Mouse (Mus musculus) retina, postnatal 1 day (tissue): Measurements from ENCODE around the gene Slc35b4.
A peak's percentile ranks its signal among the peaks of the same experiment; 100 is the strongest.

Source experiments
- DNase-seq: peaks from one replicate; pipeline ENCODE4 v3.0.0-alpha.2; 2012

Slc35b4 gene

GRCm38 (mm10) chr6:34116838-34117478 is 60.0 kb downstream of the Slc35b4 start:
- no peak for DNase-seq

- DNase-seq, result no peak
Observed at GRCm38 (mm10) chr6:34111406-34111805, 65.5 kb downstream of the Slc35b4 start.

- DNase-seq, result peak; percentile 34
Observed at GRCm38 (mm10) chr6:34110571-34110970, 66.3 kb downstream of the Slc35b4 start.
